Mouse (Mus musculus) left cerebral cortex, adult 2 months (tissue): ENCODE measurements around the gene Ttc9c. TPM values are rescaled to one million over a fixed set of nuclear protein-coding genes. Genes with fewer than 3 reads are reported as not detected.

Experiments used
- DNase-seq, 2 experiments: peaks; one replicate each; pipeline ENCODE4 v3.0.0; 2021 to 2022; ENCODE audit warnings: low spot score in 2 of 2, mixed read lengths in 1 of 2; ENCODE audit errors: extremely low spot score in 1 of 2
- H3K27ac ChIP-seq: fragments of 200-600 bp; 2 replicates; pipeline ENCODE4 v1.8.1; 2022
- H3K4me3 ChIP-seq: fragments of 200-600 bp; 2 replicates; pipeline ENCODE4 v1.8.1; 2022
- CTCF ChIP-seq: fragments of 200-600 bp; IDR thresholded peaks from 2 replicates; pipeline ENCODE4 v1.8.1; 2022; ENCODE audit warnings: antibody characterized with exemption, mild to moderate bottlenecking, moderate library complexity
- intact Hi-C: fragments of 180-260 bp; cut with DNase I; formaldehyde crosslinking; loops from one replicate; pipeline ENCODE4 v1.15.1; 2025
- total RNA-seq, 2 experiments: library from RNA; stranded (reverse); gene quantifications; 2 replicates each; pipeline ENCODE4 v1.2.3; 2021

Gene Ttc9c
- total RNA-seq, 2 experiments from 2014 or later, result 34.5 to 36.7 TPM

DNA sequence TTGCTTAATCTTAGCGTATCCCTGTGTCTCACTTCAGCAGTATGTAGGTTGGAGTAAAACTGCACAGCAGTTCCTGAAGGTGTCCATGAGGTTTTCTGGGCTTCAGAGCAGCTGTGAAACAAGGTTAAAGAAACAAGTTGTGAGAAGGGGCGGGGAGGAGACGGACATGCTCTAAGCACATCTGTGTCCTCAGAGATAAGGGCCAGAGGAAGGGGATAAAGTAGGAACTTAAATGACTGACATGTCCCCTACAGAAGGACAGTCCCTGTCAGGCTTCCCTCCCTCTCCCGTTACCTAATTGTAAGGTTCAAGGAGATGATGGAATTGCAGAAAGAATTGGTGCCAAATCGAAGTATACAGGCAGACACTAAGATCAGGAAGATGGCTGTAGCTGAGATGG, 46.1 kb downstream of the Ttc9c start:
- no peak overlapping the region for H3K4me3 ChIP-seq
- H3K27ac ChIP-seq, result no peak overlapping the region
- intact Hi-C loops, result no loop called here

DNA sequence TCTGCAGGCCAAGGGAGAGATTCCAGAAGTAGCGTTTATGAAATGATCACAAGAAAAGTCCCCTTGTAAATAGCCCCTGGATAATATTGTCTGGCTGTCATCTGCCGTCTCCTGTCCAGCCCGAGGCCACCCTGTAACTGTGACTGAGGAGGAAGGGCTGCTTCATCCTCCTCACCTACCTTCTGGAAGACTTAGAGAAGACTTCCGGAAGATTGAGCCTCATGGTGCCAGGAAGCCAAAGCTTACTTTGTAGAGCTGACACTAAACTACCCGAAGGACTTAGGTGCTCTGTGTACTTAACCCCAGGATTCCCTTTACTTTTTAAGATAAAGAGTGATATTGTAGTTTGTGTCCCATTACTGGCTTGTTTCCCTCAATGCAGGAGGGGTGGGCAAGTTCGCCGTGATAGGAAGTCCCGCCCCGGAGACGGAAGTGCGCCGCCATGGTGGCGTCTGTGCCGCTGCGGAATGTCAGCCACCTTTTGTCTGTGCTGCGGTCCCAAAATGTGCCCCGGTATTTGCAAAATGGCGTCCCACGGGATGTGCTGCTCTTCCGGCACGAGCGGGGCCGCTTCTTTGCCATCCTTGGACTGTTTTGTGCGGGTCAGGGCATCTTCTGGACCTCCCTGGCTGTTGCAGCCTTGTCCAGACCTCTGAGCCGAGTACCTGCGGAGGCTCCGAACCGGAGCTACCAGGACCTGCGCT, 48.4 kb downstream of the Ttc9c start, which contains the start of gene Tmem223:
Tmem223 (plus strand) TSS at position 430 of the 704 bp plus-strand sequence.
- intact Hi-C loops, result no loop called here

More for the DNA sequence above, 46.1 kb downstream of the Ttc9c start:
- no peak for DNase-seq
- TF ChIP-seq CTCF, result no peak

DNA sequence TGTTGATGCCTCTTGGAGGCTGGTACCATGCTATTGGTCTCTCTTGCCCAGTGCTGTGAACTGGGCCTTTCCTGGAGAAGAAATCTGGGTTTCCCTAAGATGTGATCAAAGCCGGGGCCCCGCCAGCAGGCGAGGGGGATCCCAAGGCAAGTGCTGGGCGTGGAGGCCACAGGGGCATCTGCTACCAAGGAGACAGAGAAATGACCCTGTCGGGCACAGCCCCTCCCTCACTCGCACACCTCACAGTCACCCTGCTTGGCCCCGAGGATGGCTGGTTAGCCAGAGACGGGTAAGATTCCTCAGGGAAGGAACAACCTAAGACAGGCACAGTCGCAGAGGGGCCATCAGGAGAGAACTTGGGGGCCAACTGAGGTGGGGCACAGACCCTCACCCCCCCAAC, 53.6 kb downstream of the Ttc9c start:
- intact Hi-C loops, result no loop called here
- no peak overlapping the region for H3K27ac ChIP-seq
- TF ChIP-seq CTCF, result no peak
- H3K4me3 ChIP-seq, result no peak overlapping the region
- no peak for DNase-seq

More for the DNA sequence above, 48.4 kb downstream of the Ttc9c start, which contains the start of gene Tmem223:
- Histone ChIP-seq H3K4me3 (peak within 1 kb of the TSS; percentile 67), H3K27ac (peak within 1 kb of the TSS; percentile 93)
- peak; percentile 6; the same call in 1 of the 2 replicates for TF ChIP-seq CTCF
- DNase-seq, result peak; percentile 78 to 79

DNA sequence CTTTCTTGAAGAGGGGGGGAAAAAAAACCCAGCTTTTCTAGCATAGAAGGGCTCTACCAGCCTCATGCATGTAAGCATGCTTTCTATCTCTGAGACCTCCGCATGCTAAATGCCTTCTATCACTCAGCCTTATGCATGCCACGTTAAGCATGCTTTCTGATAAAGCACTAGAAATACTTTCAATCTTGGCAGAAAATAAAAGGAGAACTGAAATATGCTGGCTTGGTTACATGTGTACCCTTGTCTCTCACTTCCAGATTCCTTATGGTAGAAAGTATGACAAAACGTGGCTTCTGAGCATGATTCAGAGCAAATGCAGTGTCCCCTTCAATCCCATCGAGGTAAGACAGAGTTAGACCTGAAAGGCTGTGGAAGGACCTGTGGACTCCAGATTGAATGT, 55.9 kb downstream of the Ttc9c start:
- DNase-seq, result no peak
- Histone ChIP-seq H3K4me3 (no peak overlapping the region), H3K27ac (no peak overlapping the region)
- no peak for TF ChIP-seq CTCF
- intact Hi-C loops, result no loop called here

DNA sequence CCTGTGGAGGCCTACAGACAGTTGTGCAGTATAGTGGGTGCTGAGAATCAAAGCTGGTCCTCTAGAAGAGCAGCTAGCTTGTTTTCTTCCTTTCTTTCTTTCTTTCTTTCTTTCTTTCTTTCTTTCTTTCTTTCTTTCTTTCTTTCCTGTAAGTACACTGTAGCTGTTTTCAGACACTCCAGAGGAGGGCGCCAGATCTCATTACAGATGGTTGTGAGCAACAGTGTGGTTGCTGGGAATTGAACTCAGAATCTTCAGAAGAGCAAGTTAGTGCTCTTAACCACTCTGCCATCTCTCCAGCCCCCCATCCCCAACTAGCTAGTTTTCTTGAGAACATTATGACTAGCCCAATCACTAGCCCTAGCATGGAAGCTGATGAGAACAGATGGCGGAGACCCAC, 58.4 kb downstream of the Ttc9c start:
- DNase-seq, result no peak
- intact Hi-C loops, result no loop called here
- Histone ChIP-seq H3K4me3 (no peak overlapping the region), H3K27ac (no peak overlapping the region)
- TF ChIP-seq CTCF, result peak; percentile 10; the same call in 1 of the 2 replicates

Other genes starting within 250 kb of the Ttc9c start
- gene Slc22a8, start 228.1 kb downstream of the Ttc9c start, total RNA-seq, result 10 to 100 TPM; 12.5 TPM
- gene Slc22a6, start 201.3 kb downstream of the Ttc9c start, total RNA-seq, result 1 to 10 TPM; 5.2 to 7.3 TPM
- 100 to 1,000 TPM; 152 to 155 TPM for gene Chrm1, start 155.5 kb downstream of the Ttc9c start, total RNA-seq
- gene Slc3a2, start 96.0 kb downstream of the Ttc9c start, total RNA-seq, result 100 to 1,000 TPM; 144 to 154 TPM
- 10 to 100 TPM; 48.5 to 53.1 TPM for gene Wdr74, start 83.5 kb downstream of the Ttc9c start, total RNA-seq
- 1 to 10 TPM; 1.4 to 1.8 TPM for gene 1700092M07Rik, start 78.6 kb downstream of the Ttc9c start, total RNA-seq
- 10 to 100 TPM; 71.2 to 77.9 TPM for gene Stx5a, start 77.9 kb downstream of the Ttc9c start, total RNA-seq
- gene Nxf1, start 62.3 kb downstream of the Ttc9c start, total RNA-seq, result 10 to 100 TPM; 90.2 to 98.8 TPM
- 10 to 100 TPM; 63.8 to 66.8 TPM for gene Tmem223, start 48.3 kb downstream of the Ttc9c start, total RNA-seq
- gene Tmem179b, start 44.9 kb downstream of the Ttc9c start, total RNA-seq, result 1 to 10 TPM; 8.2 to 8.7 TPM
- 10 to 100 TPM; 13.1 to 14.3 TPM for gene Taf6l, start 32.9 kb downstream of the Ttc9c start, total RNA-seq
- 100 to 1,000 TPM in 1 of 2 experiments, 10 to 100 TPM in 1; 96.6 to 105 TPM for gene Polr2g, start 20.8 kb downstream of the Ttc9c start, total RNA-seq
- gene Zbtb3, start 16.8 kb downstream of the Ttc9c start, total RNA-seq, result 1 to 10 TPM; 5.3 to 6.7 TPM
- 100 to 1,000 TPM; 125 to 129 TPM for gene Hnrnpul2, start 677 bp upstream of the Ttc9c start, total RNA-seq
- not detected for gene AC129217.1, start 10.4 kb upstream of the Ttc9c start, total RNA-seq
- 100 to 1,000 TPM; 109 TPM for gene Bscl2, start 18.1 kb upstream of the Ttc9c start, total RNA-seq
- gene Gng3, start 19.9 kb upstream of the Ttc9c start, total RNA-seq, result 100 to 1,000 TPM; 184 to 198 TPM
- 1 to 10 TPM in 1 of 2 experiments, under 1 TPM in 1; 0.87 to 1.1 TPM for gene Lrrn4cl, start 31.4 kb upstream of the Ttc9c start, total RNA-seq
- 10 to 100 TPM; 86.1 to 94.7 TPM for gene Ubxn1, start 52.2 kb upstream of the Ttc9c start, total RNA-seq
- gene Uqcc3, start 61.6 kb upstream of the Ttc9c start, total RNA-seq, result 10 to 100 TPM; 33.1 to 36.2 TPM
- gene Lbhd1, start 64.4 kb upstream of the Ttc9c start, total RNA-seq, result 1 to 10 TPM; 6.5 to 9.3 TPM
- gene Gm49403, start 64.6 kb upstream of the Ttc9c start, total RNA-seq, result not detected
- gene 1810009A15Rik, start 69.5 kb upstream of the Ttc9c start, total RNA-seq, result 10 to 100 TPM; 22.5 to 23.2 TPM
- 1 to 10 TPM; 1.2 to 6.7 TPM for gene Gm49416, start 69.6 kb upstream of the Ttc9c start, total RNA-seq
- 10 to 100 TPM; 21.7 to 22.9 TPM for gene Ints5, start 73.7 kb upstream of the Ttc9c start, total RNA-seq
- gene Ganab, start 78.7 kb upstream of the Ttc9c start, total RNA-seq, result 100 to 1,000 TPM in 1 of 2 experiments, 10 to 100 TPM in 1; 96.4 to 104 TPM
- gene B3gat3, start 101.0 kb upstream of the Ttc9c start, total RNA-seq, result 100 to 1,000 TPM; 172 to 173 TPM
- gene Rom1, start 110.0 kb upstream of the Ttc9c start, total RNA-seq, result 1 to 10 TPM; 5.6 to 7.2 TPM
- 10 to 100 TPM; 11.0 to 13.7 TPM for gene Eml3, start 110.2 kb upstream of the Ttc9c start, total RNA-seq
- 10 to 100 TPM; 55.5 to 55.6 TPM for gene Mta2, start 122.5 kb upstream of the Ttc9c start, total RNA-seq
- 10 to 100 TPM; 21.4 to 22.4 TPM for gene Tut1, start 134.5 kb upstream of the Ttc9c start, total RNA-seq
- gene Eef1g, start 147.7 kb upstream of the Ttc9c start, total RNA-seq, result 100 to 1,000 TPM; 228 to 236 TPM
- 10 to 100 TPM; 22.5 to 32.2 TPM for gene Ahnak, start 170.0 kb upstream of the Ttc9c start, total RNA-seq